Mouse (Mus musculus) CD4-positive helper T cell, adult 2 months (primary cell): Measurements from ENCODE around the gene Nek2.

Source experiments
- DNase-seq: peaks from one replicate; pipeline ENCODE4 v3.0.0-alpha.2; 2012; ENCODE audit warnings: low read depth, missing footprints, low spot score

The Nek2 gene

GRCm38 (mm10) chr1:191814240-191814639 is 7.0 kb upstream of the Nek2 start:
- no peak for DNase-seq

GRCm38 (mm10) chr1:191814935-191815334 is 6.3 kb upstream of the Nek2 start:
- DNase-seq = no peak

GRCm38 (mm10) chr1:191816596-191816995 is 4.6 kb upstream of the Nek2 start:
- no peak for DNase-seq

GRCm38 (mm10) chr1:191817418-191818144 is 3.7 kb upstream of the Nek2 start:
- DNase-seq = peak; percentile 79

GRCm38 (mm10) chr1:191818145-191818631 is 3.1 kb upstream of the Nek2 start:
- DNase-seq = no peak

DNA sequence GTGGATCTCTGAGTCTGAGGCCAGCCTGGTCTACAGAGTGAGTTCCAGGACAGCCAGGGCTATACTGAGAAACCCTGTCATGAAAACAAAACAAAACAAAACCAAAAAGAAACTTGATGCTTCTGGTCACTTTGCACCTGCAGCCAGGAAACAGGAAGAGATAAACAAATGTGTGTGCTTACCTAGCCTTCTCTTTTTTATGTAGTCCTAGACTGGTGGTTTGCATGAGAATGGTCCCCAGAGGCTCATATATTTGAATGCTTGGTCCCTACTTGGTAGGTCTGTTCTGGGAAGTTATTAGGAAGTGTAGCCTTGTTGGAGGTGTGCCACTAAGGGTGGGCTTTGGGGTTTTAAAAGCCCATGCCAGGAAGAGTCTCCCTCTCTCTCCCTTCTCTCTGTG is 2.2 kb upstream of the Nek2 start:
- no peak for DNase-seq

DNA sequence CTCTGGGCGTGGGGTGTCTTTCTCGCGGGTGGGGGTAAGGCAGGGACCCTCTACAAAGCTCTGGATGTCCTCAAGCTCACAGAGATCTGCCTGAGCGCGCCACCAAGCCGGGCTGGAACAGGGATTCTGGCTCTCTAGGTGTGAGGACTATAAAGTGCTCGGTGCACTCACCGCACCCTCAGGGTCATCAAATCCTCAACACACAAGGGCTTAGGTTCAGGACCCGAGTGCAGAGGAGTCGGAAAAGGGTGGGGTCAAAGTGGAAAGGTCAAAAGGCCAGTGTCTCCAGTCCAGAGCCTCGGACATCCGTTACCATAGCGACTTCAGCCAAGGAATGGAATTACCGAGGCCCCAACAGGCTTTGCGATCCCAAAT is 306 bp upstream of the Nek2 start:
- no peak for DNase-seq

DNA sequence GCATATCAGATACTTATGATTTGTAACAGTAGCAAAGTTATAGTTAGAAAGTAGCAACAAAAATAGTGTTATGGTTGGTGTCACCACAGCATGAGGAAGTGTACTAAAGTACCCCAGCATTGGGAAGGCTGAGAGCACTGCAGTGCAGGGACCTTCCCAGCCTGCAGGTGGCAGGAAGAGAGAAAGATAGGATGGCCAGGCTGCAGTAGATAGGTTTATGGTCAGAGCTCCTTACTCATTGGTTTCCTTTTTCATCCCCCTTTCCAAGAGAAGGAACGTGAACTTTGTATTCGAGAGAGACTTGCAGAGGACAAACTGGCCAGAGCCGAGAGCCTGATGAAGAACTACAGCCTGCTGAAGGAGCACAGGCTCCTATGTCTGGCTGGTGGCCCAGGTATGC is 7.9 kb downstream of the Nek2 start:
- no peak for DNase-seq

DNA sequence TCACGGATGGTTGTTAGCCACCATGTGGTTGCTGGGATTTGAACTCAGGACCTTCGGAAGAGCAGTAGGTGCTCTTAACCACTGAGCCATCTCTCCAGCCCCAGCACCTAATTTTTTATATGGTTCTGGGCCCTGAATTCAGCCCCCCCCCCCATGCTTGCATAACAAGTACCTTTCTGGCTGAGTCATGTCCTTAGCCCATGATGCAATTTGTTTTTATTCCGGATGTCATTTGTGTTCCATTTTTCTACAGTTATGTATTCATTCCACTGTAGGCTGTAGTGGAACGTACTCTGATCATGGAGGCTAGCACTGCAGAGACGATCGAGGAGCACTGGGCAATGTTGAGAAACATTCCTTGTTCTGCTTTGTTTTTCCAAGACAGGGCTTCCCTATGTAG is 12.2 kb downstream of the Nek2 start:
- DNase-seq = no peak

- DNase-seq = peak; percentile 76
These were observed 13.6 kb downstream of the Nek2 start for GRCm38 (mm10) chr1:191834825-191835224.

DNA sequence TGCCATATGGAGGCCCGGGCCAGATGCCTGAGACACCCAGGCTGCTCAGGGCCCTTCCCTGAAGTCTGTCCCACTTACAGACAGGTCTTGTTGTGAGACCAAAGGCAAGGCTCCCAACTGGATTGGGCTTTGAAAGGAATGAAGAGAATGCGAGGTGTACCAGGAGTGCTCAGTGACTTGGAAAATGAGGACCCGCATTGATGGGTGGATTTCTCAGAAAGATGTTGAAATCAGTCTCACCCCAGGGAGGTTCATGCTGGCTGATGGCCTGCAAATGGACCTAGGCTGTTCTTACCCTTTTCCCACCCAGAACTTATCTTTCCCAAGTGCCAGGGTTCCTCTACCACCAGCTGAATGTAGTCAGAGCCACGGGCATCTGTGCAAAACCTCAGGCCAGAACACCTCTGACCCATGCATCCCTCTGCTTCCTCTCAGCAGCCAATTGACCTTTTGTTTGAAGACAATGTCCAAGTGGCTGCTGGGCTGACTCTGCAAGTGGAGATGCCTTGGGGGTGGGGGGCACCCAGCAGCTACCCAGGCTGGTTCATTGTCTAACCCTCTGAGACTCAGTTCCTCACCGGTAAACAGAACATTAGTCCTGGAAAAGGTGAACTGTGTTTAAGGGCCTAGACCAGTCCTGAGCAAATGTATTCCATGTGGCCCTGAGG is 15.2 kb downstream of the Nek2 start:
- no peak for DNase-seq

DNA sequence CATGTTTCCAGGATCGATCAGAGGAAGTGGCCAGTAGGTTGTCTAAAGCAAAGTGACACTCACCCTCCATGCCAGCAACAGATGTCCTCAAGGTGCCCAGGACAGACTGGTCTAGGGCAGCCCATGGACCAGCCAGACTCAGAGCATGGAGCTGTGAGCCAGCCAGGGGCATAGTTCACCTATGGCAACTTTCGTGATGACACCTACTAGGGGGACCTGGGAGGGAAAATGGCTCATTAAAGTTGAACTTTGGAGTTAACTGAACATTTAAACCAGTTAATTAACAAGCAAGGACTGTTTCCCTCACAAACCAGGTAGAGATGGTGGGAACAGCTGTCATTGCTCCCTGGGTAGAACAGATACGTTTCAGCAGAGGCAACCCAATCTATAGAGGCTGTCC is 16.4 kb downstream of the Nek2 start:
- no peak for DNase-seq

DNA sequence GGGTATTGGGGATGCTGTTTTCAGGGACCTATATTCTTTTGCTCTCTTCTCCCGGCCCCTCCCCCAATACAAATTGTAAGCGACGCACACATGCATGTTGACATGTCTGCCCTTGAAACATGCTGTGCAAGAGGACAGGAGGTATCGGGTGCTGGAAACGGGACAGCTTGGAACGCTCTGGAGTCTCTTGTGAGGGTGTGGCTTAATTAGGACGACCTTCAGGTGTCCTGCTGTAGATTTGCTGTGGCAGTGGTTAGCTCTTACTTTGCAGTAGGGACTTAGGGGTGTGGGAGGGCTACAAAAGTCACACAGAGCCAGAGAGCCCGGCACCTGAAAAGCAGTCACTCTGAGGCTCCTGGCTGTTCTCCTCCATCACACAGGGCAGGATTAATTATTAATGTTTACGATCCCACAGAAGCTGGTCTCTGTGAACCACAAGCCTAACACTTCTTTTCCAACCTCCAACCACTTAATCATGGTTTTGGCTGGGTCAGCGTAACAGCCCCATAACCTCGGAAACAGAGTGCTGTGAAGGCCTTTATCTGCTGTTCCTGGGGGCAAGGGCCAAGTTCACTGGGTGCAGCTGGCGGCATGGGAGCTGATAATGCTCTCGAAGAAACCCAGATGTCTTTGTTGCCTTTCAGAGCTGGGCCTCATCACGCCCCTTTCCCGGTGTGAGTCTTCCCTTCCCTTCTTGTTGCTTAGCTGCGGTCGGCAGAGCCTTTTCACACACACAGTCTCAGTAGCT is 17.9 kb downstream of the Nek2 start:
- DNase-seq = no peak

- no peak for DNase-seq
These were observed 19.7 kb downstream of the Nek2 start for GRCm38 (mm10) chr1:191840774-191841565.

DNA sequence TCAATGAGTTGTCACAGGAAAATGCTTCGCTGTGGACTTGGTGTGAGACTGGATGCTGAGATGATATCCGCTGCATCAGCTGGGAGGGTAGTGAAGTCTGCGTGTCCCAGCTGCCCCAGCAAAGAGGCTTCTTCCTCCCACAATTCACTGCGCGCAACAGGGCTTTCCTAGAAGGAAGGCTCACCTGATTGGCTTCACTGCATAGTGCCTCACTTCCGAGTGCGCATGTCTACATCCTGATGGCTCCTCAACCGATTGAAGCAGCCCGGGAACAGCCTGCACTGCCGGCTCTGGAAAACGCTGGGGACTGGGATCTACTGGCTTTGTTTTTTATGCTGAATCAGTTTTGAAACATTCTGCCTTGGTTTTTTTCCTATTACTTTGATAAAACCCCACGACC is 21.0 kb downstream of the Nek2 start:
- no peak for DNase-seq

DNA sequence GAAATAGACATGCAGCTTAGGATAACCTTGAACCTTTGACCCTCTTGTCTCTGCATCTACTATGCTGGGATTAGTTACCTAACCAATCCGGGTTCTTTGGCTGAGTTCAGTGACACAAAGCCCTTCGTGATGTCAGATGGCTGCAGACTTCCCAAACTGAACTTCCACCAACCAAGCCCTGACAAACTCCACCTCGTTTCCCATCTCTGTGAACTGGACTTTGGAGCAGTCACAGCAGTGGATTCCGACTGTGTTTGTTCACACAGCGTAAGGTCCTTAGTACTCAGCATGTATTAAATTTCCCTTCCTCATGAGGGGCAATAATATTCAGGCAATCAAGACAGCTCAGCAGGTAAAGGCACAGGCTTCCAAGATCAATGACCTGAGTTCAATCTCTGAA is 25.4 kb downstream of the Nek2 start:
- DNase-seq = no peak

DNA sequence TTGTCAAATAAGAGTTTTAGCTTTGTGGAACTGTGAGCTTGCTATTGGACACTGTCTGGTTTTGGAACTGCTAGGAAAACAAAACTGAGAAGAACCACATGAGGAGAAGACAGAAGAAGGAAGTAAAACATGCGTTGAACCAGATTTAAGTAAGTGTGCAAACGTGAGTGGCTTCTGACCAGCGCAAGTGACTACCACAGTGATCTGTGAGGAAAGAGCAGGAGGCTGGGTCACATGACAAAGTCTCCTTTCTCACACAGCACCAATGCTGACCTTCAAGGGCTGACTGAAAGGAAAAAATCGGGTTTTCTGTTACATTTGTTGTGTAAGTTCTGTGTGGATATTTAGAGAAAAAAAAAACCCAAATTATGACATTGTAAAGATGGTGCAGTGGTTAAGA is 28.3 kb downstream of the Nek2 start:
- DNase-seq = no peak

GRCm38 (mm10) chr1:191853442-191853841 is 32.2 kb downstream of the Nek2 start:
- DNase-seq = no peak

GRCm38 (mm10) chr1:191854716-191855115 is 33.5 kb downstream of the Nek2 start:
- DNase-seq = no peak

- no peak for DNase-seq
These were observed 34.1 kb downstream of the Nek2 start for GRCm38 (mm10) chr1:191855136-191855878.
